Mouse (Mus musculus) kidney, adult 9 months (tissue): ENCODE measurements around the gene Grasp.

Experiments
- DNase-seq: peaks from one replicate; pipeline ENCODE4 v3.0.0; 2022

The Grasp gene

DNA sequence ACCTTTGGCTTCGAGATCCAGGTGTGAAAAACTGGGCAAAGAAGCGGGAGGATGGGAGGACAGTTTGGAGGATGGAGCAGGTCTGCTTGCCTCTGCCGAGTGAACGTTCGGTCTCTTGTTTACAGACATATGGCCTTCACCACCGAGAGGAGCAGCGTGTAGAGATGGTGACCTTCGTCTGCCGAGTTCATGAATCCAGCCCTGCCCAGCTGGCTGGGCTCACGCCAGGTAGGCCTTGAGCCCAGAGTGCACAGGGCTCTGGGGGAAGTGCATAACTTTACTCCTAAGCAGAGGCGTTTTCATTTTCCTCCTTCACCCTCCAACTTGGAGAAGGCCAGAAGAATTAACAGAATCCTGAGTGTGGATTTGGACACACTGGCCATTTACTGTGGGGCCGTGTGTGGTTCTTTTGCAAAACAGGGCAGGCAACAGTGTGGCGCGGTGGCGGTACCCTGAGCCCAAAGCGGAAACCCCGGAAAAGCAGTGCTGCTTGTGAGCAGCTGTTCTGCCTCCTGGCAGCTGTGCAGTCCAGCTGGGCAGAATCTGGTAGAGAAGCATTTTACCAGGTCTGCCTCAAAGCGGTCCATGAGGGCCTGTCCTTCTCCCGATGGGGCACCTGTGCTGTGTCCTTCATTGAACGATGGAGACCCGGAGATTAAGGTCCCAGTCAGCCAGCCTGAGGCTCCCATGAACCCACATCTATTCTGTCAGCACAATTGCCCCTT, 5.0 kb downstream of the Grasp start:
- no peak for DNase-seq

- DNase-seq, result no peak
Observed at GRCm38 (mm10) chr15:101230503-101230902, 6.5 kb downstream of the Grasp start.

- peak; percentile 64 for DNase-seq
Observed at GRCm38 (mm10) chr15:101230995-101231647, 7.1 kb downstream of the Grasp start.

DNA sequence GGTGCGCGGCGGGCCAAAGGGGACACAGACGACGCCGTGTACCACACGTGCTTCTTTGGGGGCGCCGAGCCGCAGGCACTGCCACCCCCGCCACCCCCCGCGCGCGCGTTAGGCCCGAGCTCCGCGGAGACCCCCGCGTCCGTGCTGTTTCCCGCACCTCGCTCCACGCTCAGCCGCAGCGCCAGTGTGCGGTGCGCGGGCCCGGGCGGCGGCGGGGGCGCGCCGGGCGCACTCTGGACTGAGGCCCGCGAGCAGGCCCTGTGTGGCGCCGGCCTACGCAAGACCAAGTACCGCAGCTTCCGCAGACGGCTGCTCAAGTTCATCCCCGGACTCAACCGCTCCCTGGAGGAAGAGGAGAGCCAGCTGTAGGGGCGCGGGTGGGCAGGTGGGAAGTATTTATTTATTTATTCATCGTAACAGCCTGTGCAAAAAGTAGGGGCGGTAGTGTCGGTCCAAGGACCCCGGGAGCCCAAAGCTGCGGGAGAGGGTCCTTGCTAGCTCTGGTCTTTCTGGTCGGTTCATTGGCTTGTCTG, 7.7 kb downstream of the Grasp start:
- DNase-seq, result no peak

DNA sequence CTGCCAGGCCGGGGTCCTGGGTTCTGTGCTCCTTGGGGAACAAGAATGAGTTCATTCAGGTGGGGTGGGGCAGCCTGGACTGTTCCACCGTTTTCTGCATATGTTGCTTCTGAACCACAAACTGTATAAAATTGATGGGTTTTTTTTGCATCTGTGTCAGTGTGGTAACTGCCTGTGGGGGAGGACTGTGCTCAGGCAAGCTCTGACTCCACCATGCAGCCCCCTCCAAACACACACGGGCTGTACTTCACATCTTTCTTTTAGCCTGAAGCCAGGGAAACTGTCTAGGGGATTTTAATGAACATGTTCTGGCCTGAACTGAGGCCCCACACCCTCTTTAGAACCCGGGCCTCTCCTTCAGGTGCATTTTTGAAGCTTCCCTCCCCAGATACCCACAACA, 8.6 kb downstream of the Grasp start:
- DNase-seq, result no peak

DNA sequence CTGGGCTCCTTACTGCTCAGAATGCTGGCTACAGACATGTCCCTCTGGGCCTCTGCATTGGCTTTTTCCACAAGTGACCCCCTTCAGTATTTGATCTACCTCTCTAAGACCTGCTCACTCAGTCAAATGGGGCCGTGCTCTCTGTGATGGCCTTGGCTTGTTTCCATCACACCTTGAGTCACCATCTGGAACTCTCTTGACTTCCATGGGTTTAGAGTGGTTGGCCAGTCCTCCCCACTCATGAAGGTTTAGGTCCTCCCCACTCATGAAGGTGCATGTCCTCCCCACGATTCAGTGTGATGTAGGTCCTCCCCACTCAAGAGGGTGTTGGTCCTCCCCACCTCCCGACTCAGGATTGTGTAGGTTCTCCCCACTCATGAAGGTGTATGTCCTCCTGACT, 9.2 kb downstream of the Grasp start:
- no peak for DNase-seq

GRCm38 (mm10) chr15:101233641-101234275, 9.8 kb downstream of the Grasp start:
- no peak for DNase-seq

- no peak for DNase-seq
Observed at GRCm38 (mm10) chr15:101234611-101235341, 10.8 kb downstream of the Grasp start.

DNA sequence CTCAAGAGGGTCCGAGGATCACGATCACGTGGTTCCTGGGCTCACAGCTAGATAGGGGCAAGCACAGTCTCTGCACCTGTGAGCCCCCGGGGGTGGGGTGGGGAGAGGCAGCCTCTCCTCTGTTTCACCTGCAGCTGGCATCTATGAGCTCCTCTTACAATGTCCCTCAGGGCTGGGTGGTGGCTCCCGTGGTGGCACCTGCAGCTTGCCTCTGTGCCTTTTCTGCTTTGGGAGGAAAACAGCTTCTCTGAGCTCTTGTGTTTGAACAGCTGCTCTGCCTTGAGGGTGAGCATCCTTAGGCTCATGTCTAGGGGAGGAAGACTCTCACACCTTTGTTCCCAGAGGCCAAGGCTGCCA, 11.3 kb downstream of the Grasp start:
- no peak for DNase-seq

DNA sequence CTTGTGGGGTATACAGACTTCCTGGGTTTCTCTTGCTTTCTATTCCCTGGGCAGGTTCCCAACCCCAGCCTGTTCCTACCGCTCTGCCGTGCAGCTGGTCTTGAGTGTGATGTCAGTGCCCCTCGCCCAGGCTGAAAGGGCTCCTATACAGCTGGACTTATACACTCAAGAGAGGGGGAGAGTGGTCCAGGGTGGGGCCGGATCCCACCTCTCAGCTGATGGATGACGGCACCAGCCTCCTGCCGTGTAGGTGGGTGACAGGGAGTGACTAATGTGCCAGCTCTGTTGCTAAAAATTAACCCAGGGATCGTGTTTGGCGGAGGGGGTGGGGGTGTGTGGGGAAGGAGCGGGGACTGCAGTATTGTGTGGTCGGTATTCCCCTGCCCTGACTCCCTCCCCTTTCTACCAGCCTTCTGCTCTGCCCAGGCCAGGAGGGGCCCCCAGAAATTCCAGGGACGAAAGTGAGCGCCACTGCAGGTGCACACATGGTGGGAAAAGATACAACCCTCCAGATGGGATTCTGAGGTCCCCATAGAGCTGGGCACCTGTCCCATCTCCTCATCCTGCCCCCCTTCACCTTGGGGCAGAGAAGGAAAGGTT, 11.8 kb downstream of the Grasp start:
- no peak for DNase-seq

DNA sequence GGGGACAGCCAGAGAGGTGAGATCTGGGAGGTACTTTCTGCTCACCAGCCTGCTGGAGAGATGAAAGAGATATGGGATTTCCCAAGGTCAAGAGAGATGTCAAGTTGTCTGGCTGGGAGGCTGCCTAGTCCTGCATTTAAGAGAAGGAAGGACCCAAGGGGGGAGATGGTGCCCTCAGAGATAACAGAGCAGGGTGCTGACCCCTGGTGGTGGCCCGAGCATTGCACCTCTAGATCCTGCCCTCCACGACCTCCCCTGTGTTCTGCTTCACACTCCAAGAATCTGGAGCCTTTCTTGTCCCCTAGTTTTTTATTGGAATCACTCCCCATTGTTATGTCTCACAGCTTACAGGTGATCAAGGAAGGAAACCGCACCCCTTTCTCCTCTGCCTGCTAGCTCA, 12.9 kb downstream of the Grasp start:
- DNase-seq, result peak; percentile 83

DNA sequence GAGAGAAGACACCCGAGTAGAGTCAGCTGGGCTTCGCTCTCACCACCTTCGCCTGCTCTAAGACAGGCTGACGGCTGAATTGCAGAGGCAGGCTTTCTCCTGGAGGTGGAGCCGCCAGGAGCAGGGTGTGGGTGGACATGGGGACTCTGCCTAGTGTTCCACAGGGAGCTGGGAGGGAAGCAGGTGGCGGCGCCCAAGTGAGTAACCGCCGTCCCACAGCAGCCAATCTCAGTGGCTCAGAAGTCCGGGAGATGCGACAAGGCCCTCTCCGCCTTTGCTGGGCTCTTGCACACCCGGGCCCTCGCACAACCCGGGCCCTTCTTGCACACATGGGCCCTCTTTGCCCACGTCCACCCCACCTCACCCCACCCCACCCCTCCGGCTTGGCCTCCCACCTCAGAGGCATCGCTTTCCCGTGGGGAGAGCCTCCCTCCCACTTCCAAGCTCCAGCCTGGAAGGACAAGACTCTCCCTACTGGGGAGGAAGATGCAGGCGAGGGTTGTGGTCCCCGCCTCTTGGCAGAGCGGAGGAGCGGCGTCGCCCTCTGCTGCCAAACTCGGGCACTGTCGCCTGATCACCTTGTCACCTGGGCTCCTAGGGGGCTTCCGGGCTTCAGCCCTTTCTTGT, 15.0 kb downstream of the Grasp start:
- no peak for DNase-seq

- DNase-seq, result no peak
Observed at GRCm38 (mm10) chr15:101239821-101240220, 15.8 kb downstream of the Grasp start.

DNA sequence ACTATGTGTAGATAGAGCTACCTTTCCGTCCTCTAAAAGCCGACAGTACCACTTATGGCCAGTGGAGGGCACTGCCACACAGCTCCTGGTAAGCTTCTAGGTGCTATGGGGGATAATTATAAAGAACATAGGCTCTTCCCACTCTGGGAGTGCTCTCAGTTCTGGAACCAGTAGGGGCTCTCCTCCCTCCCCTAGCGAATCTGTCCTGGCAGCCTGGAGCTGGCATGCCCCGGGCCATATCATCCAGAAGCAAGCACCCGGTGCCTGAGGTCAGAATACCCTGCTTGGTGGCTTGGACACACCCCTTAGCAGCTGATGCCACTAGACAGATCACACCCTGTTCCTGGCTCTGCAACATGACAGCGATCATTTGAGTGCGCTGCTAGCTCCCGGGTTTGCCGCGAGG, 16.8 kb downstream of the Grasp start:
- peak; percentile 92 for DNase-seq

GRCm38 (mm10) chr15:101241236-101241635, 17.2 kb downstream of the Grasp start:
- no peak for DNase-seq

DNA sequence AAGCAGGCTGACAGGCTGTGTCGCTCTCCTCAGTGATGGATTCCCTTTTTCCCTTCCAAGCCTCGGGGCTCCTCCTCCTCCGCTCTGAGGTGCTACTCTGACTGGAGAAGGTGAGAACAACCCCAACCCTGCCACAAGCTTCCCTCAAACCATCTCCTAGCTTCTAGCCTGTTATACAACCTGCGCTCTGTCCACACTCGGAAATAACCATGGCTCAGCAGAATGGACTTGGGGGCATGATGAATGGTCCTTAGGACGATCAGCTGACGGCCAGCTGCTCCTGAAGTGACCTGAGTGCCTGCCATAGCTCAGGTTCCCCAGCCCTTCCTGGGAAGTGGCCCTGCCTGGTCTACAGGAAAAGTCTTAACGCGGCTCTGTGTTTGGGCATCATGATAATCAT, 17.9 kb downstream of the Grasp start:
- DNase-seq, result no peak

DNA sequence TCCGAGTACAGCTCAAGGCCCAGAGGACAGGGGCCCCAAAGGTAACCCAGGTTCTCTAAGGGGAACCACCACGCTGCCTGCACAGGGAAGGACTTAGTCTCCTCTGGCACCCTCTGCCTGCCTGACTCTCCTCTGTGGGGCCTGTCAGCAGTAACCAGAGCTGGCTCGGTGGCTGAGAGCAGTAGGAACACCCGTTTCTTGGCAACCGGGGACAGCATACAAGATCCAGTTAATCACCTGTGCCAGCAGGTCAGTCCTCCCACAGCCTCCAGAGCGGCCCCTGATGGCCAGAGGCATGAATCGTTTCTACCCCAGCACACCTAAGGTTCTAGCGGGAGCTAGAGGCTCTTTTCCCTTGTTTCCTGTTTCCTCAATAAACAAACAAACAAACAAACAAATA, 18.7 kb downstream of the Grasp start:
- peak; percentile 85 for DNase-seq

GRCm38 (mm10) chr15:101244012-101244411, 20.0 kb downstream of the Grasp start:
- no peak for DNase-seq

GRCm38 (mm10) chr15:101246231-101247154, 22.5 kb downstream of the Grasp start:
- peak; percentile 97 for DNase-seq

- DNase-seq, result no peak
Observed at GRCm38 (mm10) chr15:101247155-101247498, 23.1 kb downstream of the Grasp start.

DNA sequence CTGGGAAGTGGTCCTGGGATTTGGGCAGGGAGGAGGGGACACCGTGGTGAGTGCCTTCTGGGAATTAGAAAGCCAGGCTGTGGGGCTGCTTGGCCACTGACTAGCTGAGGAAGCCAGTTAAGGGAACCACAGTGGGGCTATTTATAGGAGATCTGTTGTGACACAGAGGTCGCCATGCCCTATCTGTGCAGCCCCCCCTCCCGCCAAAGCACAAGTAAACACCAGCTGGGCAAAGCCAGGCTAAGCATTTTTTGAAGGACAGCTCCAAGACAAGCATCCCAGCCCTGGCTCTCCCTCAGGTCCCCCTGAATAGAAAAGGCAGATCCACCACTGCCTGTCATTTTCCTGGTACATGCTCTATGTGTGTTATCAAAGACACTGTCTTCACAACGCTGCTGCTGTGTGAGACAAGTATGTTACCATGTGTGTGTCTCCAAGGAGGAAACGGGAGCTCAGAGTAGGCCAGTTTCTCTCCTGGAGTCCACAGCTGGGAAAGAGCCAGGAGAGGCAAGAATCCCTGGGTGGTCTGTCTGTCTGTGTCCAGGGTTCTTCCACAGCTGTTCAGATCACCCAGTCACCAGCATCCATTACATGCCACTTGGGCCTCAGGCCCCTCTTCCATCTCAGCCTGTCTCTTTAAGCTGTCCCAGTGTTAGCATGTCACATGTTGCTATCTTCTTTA, 24.2 kb downstream of the Grasp start:
- no peak for DNase-seq
